Mouse (Mus musculus): Measurements from ENCODE around the gene Tac1. TPM values are rescaled to one million over a fixed set of nuclear protein-coding genes. Genes with fewer than 3 reads are reported as not detected.
A peak's percentile ranks its signal among the peaks of the same experiment; 100 is the strongest.
"Not testable (repeated sequence)": the region's sequence is repeated elsewhere in the genome, so short reads cannot be mapped to it uniquely, and the experiment has no call there.

Gene Tac1
- total RNA-seq (2021): 10 to 100 TPM; 21.1 to 36.4 TPM

DNA sequence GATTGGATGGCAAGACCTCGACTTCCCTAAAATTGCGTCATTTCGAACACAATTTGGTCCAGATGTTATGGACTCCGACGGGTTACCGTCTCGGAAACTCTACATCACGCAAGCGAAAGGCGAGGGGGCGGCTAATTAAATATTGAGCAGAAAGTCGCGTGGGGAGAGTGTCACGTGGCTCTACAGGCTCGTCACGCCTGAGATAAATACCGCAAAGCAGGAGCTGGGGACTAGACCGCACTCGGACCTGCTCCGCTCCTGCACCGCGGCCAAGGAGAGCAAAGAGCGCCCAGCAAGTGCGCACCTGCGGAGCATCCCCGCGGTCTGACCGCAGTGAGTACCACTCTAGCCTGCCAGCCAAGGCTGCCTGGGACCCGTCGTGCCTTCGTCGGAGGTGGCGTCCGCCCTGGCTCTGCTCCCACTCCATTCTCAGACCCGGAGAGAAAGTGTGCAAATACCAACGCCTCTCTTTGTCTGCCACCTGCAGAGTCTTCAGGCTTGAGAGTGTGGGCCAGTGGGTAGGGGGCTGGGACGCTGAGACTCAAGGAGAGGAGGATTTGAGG is at the start of gene Tac1:
Gene Tac1 (plus strand): TSS at position 51 of the 563 bp plus-strand sequence.
- DNase-seq (ENCODE audit: extremely low spot score in 1 of 2, low spot score in 2 of 2): peak in 1 of 2 experiments; percentile 23
- intact Hi-C loops (cut with DNase I): no loop called here

DNA sequence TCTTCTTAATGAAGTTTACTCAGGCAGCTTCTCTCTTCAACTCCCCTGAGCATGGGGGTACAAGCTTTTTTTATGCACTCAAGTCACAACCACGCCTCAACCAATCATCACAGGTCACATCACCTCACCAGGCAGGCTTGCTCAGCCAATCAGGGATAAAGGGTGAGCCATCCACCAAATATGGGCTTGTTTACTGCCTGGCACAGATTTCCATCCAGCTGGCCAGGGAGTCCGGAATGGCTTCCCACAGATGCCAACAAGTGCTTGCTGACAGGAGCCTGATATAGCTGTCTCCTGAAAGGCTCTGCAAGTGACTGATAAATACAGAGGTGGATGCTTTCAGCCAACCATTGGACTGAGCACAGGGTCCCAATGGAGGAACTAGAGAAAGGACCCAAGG is 11.2 kb upstream of the Tac1 start:
- intact Hi-C loops (cut with DNase I); DNase-seq (ENCODE audit: extremely low spot score in 1 of 2, low spot score in 2 of 2): not testable (repeated sequence)

DNA sequence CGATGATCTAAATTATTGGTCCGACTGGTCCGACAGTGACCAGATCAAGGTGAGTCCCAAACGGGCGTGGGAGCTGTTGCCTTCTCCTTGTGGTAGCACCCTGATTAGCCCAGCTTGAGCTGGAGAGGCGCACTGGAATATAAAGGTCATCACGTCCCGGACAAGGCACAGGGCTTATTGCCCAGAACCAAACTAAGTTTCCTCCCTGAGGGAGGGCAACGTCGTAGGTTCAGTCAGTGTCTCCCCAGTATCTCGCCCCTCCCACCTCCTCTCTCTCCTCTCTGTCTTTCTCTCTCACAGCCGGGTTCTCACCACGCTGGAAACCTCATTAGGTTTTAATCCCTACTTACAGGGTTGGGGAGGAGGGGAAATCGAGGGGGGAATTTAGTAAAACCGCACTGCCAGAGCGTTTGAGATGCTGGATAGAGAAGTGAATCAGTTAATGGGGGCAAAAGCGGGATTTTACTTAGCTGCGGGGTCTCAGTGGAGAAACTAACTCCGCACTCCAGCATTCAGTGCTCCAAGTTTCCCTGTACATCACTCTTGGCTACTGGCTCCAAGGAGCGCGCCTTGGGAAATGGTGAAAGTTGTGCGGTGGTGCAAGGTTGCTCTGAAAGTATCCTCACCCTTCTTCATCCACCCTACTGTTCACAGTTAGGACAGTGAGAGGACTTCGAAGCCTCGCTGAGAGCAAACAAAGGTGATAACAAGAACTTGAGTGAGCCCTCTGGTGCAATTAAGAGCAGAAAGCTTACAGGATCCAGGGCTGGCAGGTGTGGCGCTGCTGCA is 1.2 kb downstream of the Tac1 start:
- no peak for DNase-seq (ENCODE audit: extremely low spot score in 1 of 2, low spot score in 2 of 2)
- intact Hi-C loops (cut with DNase I): no loop called here

DNA sequence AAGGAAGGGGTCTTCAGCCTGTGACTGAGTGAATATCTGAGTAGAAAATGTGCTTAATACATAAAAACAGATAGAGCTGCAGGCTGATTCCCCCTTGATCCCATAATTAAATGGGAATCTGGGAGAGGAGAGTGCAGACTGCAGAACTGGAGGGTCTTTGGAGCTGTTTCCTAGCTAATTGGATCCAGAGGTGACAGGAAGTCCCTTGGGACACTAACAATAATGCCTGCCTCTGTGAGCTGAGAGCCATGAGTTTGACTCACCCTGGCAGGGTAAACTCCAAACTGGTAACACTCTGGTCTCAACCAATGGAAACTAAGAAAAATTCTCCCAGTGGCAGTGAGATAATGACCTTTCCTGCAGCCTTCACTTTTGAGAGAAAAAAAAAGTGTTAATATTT is 3.5 kb downstream of the Tac1 start:
- intact Hi-C loops (cut with DNase I): no loop called here
- no peak for DNase-seq (ENCODE audit: extremely low spot score in 1 of 2, low spot score in 2 of 2)

DNA sequence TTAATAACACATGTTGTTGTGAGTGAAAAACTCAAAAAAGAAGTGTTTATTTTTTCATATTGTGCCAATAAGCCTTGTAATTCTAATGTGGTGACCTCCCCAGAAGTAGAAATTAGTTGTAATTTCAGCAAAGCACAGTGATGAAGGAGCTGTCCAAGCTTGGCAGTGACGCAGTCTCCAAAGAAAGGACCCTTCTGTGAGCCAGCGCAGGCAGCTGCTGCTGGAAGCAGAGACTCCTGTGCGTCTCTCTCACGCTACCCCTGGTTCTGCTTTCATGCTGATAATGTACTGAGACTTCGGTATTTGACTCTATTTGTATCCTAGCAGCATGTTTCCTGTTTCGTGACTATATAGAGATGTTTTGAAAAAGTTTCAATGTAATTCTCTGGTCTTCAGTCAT is 7.8 kb downstream of the Tac1 start:
- DNase-seq (ENCODE audit: extremely low spot score in 1 of 2, low spot score in 2 of 2): peak in 1 of 2 experiments; percentile 22
- intact Hi-C loops (cut with DNase I): no loop called here

DNA sequence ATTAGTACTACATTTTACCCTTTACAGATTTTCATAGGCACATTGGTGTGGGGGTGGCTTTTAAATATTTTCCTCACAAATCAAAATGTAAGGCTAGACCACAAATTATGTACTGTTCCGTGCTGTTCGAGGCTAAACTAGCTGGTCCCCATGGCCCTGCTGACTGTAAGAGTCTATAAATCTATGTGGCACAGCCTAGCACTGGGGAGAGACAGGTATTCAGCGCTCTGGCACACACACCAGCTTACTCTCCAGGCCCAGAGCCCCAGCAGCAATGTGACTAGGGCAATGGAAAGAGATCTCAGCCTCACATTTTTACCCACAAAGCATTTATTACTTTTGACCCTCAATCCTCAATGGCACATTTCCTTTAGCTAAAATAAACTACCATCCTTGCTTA is 9.9 kb downstream of the Tac1 start:
- no peak for DNase-seq (ENCODE audit: extremely low spot score in 1 of 2, low spot score in 2 of 2)
- intact Hi-C loops (cut with DNase I): no loop called here

DNA sequence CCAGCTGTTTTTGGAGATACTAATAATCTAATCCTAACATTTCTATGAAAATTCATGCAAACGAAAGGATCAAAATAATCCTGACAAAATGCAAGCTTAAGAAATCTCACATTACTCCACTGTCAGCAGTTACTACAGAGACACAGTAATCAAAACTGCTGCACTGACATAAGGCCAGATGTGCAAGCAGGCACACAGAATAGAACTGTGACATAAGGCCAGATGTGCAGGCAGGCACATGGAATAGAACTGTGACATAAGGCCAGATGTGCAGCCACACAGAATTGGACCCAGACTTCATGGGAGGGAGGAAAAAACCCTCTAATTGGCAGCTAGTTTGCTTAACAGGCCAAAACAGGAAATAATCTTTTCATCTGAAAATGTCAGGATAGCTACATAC is 16.5 kb downstream of the Tac1 start:
- intact Hi-C loops (cut with DNase I): no loop called here
- DNase-seq (ENCODE audit: extremely low spot score in 1 of 2, low spot score in 2 of 2): no peak

DNA sequence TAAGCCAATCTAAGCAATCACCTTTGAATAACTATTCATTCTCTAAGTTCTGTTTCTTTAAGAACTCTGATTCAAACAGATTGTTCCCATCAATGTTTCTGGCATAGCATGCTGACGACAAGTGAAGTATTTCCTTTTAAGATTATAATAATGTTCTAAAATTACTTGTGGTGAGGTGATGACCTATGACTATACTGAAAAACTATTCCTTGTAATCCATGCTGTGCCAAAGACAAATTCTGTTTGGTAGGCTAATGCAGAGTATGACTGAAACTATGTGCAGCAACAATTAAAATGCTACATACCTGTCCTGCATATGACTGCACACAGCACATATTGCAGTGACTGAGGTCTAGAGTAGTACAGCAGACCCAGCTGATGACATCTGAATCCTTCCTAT is 23.4 kb downstream of the Tac1 start:
- intact Hi-C loops (cut with DNase I): no loop called here

DNA sequence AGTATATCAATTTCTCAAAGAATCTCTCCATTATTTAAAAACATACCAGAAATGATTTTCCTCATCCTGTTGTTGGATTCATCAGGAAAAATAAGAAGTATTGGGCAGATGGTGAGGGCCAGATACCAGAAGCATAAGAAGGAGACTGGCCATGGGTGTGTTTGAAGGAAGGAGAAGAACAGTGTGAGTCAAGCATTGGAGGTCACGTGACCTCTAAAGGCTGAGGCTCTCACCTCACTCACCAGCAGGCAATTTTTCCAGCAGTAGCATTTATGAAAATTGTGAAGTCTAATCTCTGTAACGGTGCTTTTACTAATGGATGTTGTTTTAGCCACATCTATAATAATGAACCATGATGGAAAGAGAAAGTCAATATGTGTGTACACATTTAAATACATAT is 39.8 kb downstream of the Tac1 start:
- intact Hi-C loops (cut with DNase I): no loop called here
- no peak for DNase-seq (ENCODE audit: extremely low spot score in 1 of 2, low spot score in 2 of 2)

More for the DNA sequence above, 23.4 kb downstream of the Tac1 start:
- DNase-seq (ENCODE audit: extremely low spot score in 1 of 2, low spot score in 2 of 2): no peak

DNA sequence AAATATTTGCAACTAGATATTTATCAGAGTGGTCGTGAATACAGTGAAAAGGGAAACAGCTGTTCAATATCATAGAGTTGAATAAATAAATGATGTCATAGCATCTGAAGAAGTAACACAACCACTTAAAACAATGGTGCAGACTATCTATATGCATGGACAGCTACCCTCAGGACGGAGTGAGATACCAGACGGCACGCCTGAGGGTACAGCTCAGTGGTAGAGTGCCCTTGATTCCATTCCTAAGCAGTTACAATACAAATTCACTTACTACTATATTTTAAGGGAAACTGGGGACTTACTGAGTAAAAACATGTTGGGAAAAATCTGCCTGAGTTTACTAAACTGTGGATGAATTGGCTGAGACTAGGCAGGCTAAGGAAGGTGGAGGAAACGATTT is 43.7 kb downstream of the Tac1 start:
- intact Hi-C loops (cut with DNase I): no loop called here
- DNase-seq (ENCODE audit: extremely low spot score in 1 of 2, low spot score in 2 of 2): no peak

DNA sequence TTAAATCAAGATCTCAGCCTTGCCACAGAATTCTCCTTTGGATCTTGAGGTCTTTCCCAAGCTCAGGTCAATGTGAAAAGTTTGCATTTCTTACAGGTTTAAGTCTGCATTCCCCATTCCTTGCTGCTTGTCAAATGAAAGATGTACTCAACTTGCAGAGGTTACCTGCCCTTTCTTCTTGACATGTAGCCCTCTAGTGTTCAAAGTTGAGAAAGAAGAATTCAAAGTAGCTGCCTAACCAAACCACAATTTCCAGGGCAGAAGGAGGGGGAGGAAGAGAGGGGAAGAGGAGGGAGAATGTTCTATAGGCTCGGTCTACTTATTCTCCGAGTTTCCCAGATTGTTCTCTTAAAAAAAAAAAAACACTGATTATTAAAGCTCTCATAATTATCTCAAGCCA is 45.5 kb downstream of the Tac1 start:
- intact Hi-C loops (cut with DNase I): no loop called here

DNA sequence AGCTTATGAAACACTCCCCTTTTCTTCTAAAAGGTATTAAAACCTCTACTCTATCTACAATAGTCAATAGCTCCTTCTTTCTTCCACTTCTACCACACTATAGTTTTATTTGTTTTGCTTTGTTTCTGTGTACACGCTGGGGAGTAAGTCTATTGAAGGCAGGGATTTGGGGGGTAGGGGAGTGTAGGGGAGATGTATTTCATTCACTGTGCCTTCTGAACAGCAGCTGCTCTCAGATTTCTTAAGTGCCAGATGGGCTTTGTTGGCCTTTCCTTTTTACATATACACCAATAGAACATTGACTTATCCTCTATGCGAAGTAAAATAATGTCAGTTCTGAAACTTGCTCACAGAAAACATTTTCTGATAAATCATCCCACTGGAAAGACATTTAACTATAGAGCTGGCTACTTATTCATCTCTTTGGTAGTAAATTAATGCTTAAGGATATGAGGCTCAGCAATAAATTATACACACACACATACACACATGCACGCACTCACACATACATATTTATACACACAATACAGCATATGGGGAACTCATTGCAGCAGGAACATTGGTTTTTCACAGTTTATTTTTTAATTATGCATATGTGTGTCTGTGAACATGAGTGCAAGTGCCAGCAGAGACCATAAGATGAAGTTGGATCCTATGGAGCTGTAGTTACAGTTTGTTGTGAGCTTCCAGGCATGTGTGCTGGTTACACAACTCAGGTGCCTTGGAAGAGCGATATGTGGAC is 46.8 kb downstream of the Tac1 start:
- DNase-seq (ENCODE audit: extremely low spot score in 1 of 2, low spot score in 2 of 2): no peak
- intact Hi-C loops (cut with DNase I): no loop called here

More for the DNA sequence above, 45.5 kb downstream of the Tac1 start:
- no peak for DNase-seq (ENCODE audit: extremely low spot score in 1 of 2, low spot score in 2 of 2)

DNA sequence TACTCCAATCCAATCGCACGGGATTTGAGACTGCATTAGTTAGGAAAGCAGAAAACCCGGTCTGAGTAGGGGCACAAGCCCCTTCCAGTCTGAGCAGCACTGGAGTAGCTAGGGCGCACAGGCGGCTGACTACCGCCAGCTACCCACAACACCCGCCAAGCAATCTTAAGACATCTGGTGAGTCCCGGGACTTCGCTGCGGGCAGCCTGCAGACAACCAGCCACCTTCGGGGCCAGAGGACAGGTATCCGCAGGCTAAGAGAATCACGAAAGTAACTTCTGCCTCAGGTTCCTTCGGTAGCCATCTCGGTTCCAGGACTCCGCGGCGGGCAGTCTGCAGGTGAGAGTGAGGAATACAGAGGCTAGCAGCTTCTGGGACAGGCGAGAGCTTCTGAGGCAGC is 59.0 kb downstream of the Tac1 start:
- DNase-seq (ENCODE audit: extremely low spot score in 1 of 2, low spot score in 2 of 2); intact Hi-C loops (cut with DNase I): not testable (repeated sequence)

Other genes with a start within 250 kb of the Tac1 start
- 100 to 1,000 TPM; 114 to 125 TPM for gene Asns, start 138.4 kb downstream of the Tac1 start, total RNA-seq (2021)

All from left cerebral cortex, postnatal 10 days (tissue).